Mouse (Mus musculus): ENCODE measurements around the gene Zmynd8.

Zmynd8 gene

DNA sequence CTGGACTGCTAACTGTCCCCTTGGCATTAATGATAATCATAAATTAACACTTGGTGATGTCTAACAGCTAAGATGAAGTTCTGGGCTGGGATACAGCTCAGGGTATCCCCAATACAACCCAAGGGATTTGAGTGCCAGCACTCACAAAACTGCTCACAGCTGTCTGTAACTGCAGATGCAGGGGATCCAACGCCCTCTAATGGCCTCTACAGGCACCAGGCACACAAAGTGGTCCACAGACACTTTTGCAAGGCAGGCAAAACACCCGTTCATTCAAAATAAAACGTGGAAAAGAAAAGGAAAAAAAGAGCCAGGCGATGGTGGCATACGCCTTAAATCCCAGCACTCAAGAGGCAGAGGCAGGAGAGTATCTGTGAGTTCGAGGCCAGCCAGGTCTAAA lies 658 bp upstream of the Zmynd8 start:
- DNase-seq (ENCODE audit: low spot score in 2 of 2): no peak

DNA sequence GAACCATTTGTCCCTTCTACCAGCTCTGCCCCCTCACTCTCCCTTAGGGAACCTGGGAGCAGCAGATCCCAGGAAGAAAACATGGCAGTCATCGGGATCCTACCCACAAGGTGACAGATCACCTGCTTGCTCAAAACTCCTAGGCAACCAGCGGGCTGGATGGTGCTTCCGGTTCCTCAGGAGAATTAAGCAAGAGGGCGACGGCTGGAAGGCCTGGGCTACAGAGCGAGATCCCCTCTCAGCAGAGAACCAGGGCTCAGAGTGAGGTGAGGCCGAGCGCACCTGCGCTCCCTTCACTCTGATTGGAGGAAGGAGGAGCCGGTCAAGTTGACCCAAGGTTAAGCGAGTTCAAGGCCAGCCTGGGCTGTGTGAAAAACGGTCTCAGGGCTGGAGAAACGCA lies 2.6 kb downstream of the Zmynd8 start:
- DNase-seq (ENCODE audit: low spot score in 2 of 2): no peak

- no peak for DNase-seq (ENCODE audit: low spot score in 2 of 2)
These were observed 3.1 kb downstream of the Zmynd8 start for GRCm38 (mm10) chr2:165895687-165896086.

DNA sequence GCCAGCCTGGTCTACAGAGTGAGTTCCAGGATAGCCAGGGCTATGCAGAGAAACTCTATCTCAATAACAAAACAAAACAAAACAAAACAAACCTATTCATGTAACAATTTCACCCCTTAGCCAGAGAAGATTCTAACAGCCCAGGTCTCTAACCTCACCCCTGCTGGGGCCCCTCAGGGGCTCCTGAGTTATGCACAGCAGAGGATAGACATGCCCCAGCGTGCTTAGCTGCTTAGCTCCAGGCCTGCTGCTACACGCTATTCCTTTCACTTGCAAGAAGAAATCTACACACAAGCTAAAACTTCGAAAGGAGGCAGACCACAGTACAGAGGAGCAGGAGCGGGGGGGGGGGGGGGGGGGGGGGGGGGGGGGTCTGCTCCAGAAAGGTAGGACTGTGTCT lies 4.3 kb downstream of the Zmynd8 start:
- no peak for DNase-seq (ENCODE audit: low spot score in 2 of 2)

- no peak for DNase-seq (ENCODE audit: low spot score in 2 of 2)
These were observed 5.6 kb downstream of the Zmynd8 start for GRCm38 (mm10) chr2:165893232-165893631.

DNA sequence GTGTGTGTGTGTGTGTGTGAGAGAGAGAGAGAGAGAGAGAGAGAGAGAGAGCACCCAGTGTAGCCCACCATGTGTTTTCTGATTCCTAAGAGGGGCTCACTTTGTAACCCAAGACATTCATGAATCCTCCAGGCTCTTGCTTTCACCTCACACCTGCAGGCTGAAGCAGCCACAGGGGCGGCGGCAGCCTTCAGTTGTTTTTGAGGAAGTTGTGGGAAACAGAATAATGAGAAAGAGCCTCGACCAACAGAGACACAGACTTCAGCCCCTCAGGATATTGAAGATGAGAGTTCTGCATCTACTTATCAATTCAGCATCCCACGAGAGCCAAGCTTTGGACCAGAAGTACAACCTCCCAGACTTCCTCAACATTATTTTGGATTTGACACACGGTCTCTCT lies 6.2 kb downstream of the Zmynd8 start:
- DNase-seq (ENCODE audit: low spot score in 2 of 2): no peak

GRCm38 (mm10) chr2:165890401-165890800 lies 8.4 kb downstream of the Zmynd8 start:
- no peak for DNase-seq (ENCODE audit: low spot score in 2 of 2)

DNA sequence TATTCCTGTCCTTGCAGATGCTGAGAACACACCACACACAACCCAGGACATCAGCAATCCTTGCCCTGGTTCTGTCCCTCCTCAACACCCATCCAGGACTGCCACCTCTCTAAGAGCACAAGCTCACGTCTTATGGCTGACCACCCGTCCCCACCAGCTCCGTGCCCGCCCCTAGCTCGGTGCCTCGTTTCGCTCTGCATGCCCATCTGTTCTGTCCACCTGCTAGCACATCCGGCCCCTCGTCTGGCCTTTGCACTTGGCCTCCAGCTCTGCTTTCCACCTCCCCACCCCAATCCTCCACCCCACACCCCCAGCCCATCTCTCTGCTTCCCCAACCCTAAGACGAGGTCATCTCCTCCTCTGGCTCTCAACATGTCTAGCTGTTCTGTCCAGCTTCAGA lies 8.9 kb downstream of the Zmynd8 start:
- DNase-seq (ENCODE audit: low spot score in 2 of 2): no peak

- DNase-seq (ENCODE audit: low spot score in 2 of 2): no peak
These were observed 9.6 kb downstream of the Zmynd8 start for GRCm38 (mm10) chr2:165889266-165889665.

DNA sequence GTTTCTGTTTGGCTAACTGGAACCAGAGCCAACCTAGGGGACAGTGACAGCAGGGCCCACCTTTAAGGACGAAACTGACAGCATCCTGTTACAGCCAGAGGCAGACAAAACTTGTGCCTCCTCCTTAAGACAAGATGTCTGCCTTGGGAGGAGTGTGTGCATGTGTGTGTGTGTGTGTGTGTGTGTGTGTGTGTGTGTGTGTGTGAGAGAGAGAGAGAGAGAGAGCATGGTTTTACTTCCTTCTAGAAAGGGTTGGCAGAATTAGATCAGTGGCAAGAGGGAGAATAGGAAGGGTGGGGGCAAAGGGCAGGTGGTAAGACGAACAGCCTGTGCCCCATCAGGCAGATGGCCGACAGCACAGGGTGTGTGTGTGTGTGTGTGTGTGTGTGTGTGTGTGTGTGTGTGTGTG lies 10.0 kb downstream of the Zmynd8 start:
- no peak for DNase-seq (ENCODE audit: low spot score in 2 of 2)

DNA sequence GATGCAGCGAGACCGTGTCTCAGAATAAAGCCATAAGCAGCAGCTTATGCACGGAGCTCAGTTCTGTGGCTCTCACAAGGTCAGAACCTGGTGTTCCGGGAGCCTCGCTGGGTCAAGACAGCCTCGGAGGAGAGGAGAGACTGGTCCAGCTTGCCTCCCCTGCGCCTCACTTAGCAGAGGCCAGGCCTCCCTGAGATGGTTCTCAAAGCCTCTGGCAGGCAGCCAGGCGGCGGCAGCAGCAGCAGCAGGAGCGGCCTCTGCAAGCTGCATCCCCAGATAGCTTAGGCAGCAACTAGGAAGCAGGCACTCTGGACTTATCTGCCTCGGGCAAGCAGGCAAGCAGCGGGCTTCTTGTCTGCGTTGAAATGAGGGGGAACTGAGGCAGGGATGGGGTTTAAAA lies 10.4 kb downstream of the Zmynd8 start:
- peak in 1 of 2 experiments; percentile 60 for DNase-seq (ENCODE audit: low spot score in 2 of 2)

GRCm38 (mm10) chr2:165886857-165887628 lies 11.8 kb downstream of the Zmynd8 start:
- no peak for DNase-seq (ENCODE audit: low spot score in 2 of 2)

DNA sequence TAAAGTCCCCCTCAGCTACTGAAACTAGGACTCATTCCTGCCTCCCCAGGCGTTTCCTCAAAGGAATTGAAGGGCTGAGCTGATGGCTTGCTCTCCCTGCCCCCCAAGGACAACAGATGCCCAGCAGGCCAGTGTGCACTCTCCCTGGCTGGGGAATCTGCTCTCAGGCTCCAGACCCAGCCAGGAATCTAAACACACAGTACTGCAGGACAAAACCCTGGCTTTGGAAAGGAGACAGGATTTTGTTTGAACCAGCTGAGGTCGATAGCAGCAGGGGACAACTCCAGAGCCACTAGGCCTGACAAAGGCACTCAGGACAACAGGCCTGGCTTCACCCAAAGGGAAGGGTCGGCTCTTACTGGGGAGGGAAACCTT lies 12.3 kb downstream of the Zmynd8 start:
- no peak for DNase-seq (ENCODE audit: low spot score in 2 of 2)

- DNase-seq (ENCODE audit: low spot score in 2 of 2): no peak
These were observed 12.9 kb downstream of the Zmynd8 start for GRCm38 (mm10) chr2:165885951-165886320.

- peak; percentile 57 to 74 for DNase-seq (ENCODE audit: low spot score in 2 of 2)
These were observed 13.4 kb downstream of the Zmynd8 start for GRCm38 (mm10) chr2:165885225-165885950.

DNA sequence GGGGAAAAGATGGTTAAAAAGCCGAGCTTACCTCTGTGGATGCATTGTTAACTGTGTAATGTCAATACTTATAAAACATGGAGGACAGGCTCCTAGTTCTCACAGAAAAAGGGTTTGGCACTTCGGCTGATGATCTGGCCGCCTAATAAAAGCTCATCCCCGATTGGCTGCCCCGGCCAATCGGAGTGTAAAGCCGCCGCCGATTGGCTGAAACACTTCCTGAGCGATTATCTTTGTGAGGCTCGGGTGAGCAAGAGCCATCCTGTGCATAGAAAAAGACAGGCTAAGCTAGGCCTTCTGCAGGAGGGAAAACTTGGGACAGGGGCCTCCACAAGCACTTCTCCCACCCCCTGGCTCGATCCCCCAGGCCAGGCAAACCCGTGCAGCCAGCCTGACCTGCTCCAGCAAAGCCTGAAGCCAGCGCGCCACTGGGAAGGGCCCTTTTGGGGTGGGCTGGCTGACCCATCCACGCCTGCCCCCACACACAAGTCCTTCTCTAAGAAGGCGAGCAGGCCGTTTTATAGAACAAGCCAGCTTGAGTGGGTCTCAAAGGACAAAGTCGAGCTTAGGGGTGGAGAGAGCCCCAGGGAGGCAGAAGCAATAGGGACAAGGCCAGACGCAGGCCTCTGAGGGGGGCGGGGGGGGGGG lies 14.1 kb downstream of the Zmynd8 start:
- peak; percentile 97 to 98 for DNase-seq (ENCODE audit: low spot score in 2 of 2)

- DNase-seq (ENCODE audit: low spot score in 2 of 2): peak in 1 of 2 experiments; percentile 65
These were observed 14.8 kb downstream of the Zmynd8 start for GRCm38 (mm10) chr2:165883846-165884576.

GRCm38 (mm10) chr2:165883006-165883405 lies 15.8 kb downstream of the Zmynd8 start:
- DNase-seq (ENCODE audit: low spot score in 2 of 2): no peak

- no peak for DNase-seq (ENCODE audit: low spot score in 2 of 2)
These were observed 17.0 kb downstream of the Zmynd8 start for GRCm38 (mm10) chr2:165881585-165882431.

DNA sequence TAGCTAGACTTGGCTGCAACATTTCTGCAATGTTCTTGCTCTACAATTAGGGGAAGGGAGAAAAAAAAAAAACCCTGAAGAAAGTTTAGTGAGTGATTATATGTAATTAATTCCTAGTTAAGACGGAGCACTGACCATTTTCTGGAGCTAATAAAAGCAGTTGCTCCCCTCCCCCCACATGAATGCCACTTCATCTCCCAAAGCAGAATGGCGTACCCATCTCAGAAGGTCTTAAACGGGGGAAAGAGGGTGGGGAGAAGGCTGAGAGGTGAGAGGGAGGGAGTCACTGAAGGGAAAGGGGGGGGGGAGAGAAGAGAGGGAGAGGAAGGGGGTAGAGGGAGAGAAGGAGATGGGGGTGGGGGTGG lies 17.6 kb downstream of the Zmynd8 start:
- no peak for DNase-seq (ENCODE audit: low spot score in 2 of 2)

DNA sequence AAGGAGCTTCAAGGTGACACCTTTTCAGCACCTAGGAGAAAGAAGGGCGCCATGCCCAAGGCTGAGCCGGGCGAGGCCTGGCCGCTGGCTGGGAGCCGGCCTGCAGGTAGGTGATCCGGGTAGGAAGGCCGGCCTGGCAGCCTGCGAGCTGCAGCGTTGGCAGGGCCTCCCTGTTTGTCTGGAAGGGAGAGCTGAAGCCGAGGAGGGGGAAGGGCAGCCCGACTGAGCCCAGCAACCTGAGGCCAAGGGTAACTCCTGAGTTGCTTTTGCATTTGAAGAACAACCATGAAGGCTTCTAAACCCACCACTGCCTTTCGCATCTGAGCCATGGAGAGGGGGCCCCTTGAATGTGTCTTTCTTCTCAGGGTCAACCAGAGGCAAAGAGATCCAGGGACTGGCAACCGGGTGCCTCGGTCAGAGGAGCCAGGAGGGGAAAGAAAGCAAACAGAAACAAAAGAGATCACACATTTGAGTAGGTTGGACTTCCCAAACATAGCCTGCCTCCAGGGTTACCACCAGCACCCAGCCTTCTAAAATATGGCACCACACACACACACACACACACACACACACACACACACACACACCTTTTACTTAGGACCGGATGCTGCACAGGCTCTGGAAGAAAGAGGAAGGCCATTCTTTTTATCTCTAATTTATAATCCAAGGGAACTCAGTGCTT lies 18.2 kb downstream of the Zmynd8 start:
- no peak for DNase-seq (ENCODE audit: low spot score in 2 of 2)
